ENCODE assay signal across 9 mouse cellular contexts in genomic region chr16:77399846-77400275, GRCm38 (mm10).
A peak's percentile ranks its signal among the peaks of the same experiment; 100 is the strongest.
DNase-seq lines count a peak whose midpoint lies in the region; ATAC-seq lines count a peak whose summit lies in the region.
"Had no signal": no experiment of that assay in that cellular context is flagged by ENCODE, and none has a peak within 500 bp of the region (broad histone marks: within the 10 kb centered on the region; RNA-seq: fewer than 3 reads in every experiment).

No protein-coding gene starts in this region.

- H3K9ac ChIP-seq in forebrain, embryonic 15.5 days (replicated peaks) = peak overlapping the region; percentile 42
- no peak overlapping the region for H3K9ac ChIP-seq in liver, embryonic 16.5 days (ENCODE audit: low read depth, low read length)

- WGBS in heart, embryonic 10.5 days = 19% methylated on average over 10 of the region's 10 CpGs
- under 1% methylated on average over 10 of the region's 10 CpGs for whole genome bisulfite sequencing in forebrain, embryonic 15.5 days
- WGBS in liver, embryonic 16.5 days (ENCODE audit: insufficient replicate concordance) = 21% methylated on average over 10 of the region's 10 CpGs

- H3K27ac ChIP-seq in heart, embryonic 10.5 days = peak overlapping the region; percentile 86
- peak overlapping the region; percentile 89 for H3K27ac ChIP-seq in forebrain, embryonic 15.5 days (replicated peaks)
- H3K27ac ChIP-seq in liver, embryonic 16.5 days (ENCODE audit: low read length) = no peak overlapping the region

- ATAC-seq in forebrain, embryonic 15.5 days (replicated peaks) = peak; percentile 22
- no peak for ATAC-seq in liver, embryonic 16.5 days (ENCODE audit: low read depth)
- ATAC-seq in inflammation-experienced regulatory T-cells, adult 6 months = no peak
- ATAC-seq: CD4-positive, CD25-positive, alpha-beta regulatory T cell, adult 4 months had no signal

- no peaks in the 10 kb centered on the region for H3K9me3 ChIP-seq in heart, embryonic 10.5 days
- no peaks in the 10 kb centered on the region for H3K9me3 ChIP-seq in forebrain, embryonic 15.5 days
- H3K9me3 ChIP-seq in liver, embryonic 16.5 days (replicated peaks; ENCODE audit: control insufficient read depth, low read length) = no peaks in the 10 kb centered on the region

- H3K4me1 ChIP-seq in heart, embryonic 10.5 days = peaks cover 8% of the 10 kb centered on the region
- peaks cover 64% of the 10 kb centered on the region for H3K4me1 ChIP-seq in forebrain, embryonic 15.5 days
- H3K4me1 ChIP-seq in liver, embryonic 16.5 days (ENCODE audit: control insufficient read depth, low read depth, low read length) = no peaks in the 10 kb centered on the region; the same call in 1 of the 2 replicates

- H3K4me2 ChIP-seq in forebrain, embryonic 15.5 days (replicated peaks) = peak overlapping the region; percentile 54
- H3K4me2 ChIP-seq in liver, embryonic 16.5 days (ENCODE audit: low read depth, low read length) = peak overlapping the region; percentile 31; the same call in 1 of the 2 replicates

- H3K4me3 ChIP-seq in heart, embryonic 10.5 days = peak overlapping the region; percentile 51
- H3K4me3 ChIP-seq in forebrain, embryonic 15.5 days = peak overlapping the region; percentile 33
- H3K4me3 ChIP-seq in liver, embryonic 16.5 days (ENCODE audit: low read depth, low read length) = no peak overlapping the region; the same call in 1 of the 2 replicates

- no peaks in the 10 kb centered on the region for H3K36me3 ChIP-seq in heart, embryonic 10.5 days
- H3K36me3 ChIP-seq in forebrain, embryonic 15.5 days = no peaks in the 10 kb centered on the region
- H3K36me3 ChIP-seq in liver, embryonic 16.5 days (ENCODE audit: control insufficient read depth, insufficient read depth) = no peaks in the 10 kb centered on the region

- no peaks in the 10 kb centered on the region for H3K27me3 ChIP-seq in heart, embryonic 10.5 days (ENCODE audit: insufficient read depth, poor library complexity, severe bottlenecking)
- H3K27me3 ChIP-seq in forebrain, embryonic 15.5 days = no peaks in the 10 kb centered on the region
- no peaks in the 10 kb centered on the region for H3K27me3 ChIP-seq in liver, embryonic 16.5 days (ENCODE audit: control insufficient read depth, insufficient read depth, low read depth, low read length)

- DNase-seq in heart, embryonic 10.5 days (ENCODE audit: low spot score) = no peak
- no peak for DNase-seq in heart, postnatal 4 days
- DNase-seq in R1 (ENCODE audit: low read depth, low spot score) = peak; percentile 18
- DNase-seq in spleen, postnatal 14 days (ENCODE audit: low spot score in 2 of 2) = no peak
- DNase-seq in cerebellum, postnatal 10 days = no peak
